Mouse (Mus musculus) ovary, postnatal 10 days (tissue): ENCODE results near the gene Eid1.

Experiments
- DNase-seq: peaks from one replicate; pipeline ENCODE4 v3.0.0; 2022; ENCODE audit warnings: low spot score

The Eid1 gene

DNA sequence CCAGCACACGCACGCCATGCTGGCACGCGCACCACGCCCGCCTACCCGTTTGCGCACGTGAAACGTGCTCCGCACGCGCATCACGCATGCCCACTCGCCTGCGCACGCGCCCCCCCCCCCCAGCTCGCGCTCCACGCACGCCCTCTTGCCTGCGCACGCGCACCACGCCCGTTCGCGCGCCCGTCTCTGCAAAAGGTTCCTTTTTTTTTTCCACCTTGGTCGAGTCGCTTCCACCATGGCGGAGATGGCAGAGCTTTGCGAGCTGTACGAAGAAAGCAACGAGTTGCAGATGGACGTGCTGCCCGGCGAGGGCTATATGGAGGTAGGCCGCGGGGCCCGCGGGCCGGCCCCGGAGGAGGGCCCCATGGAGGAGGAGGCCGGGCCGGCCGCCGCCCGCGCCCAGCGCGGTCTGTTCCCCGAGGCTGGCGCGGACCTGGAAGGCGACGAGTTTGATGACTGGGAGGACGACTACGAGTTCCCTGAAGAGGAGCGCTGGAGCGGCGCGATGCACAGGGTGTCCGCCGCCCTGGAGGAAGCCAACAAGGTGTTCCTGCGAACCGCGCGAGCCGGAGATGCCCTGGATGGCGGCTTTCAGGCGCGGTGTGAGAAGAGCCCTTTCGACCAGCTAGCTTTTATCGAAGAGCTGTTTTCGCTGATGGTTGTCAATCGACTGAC is at the start of gene Eid1:
TSS of gene Eid1 (plus strand) at position 139 of the 675 bp plus-strand sequence.
- DNase-seq: peak; percentile 66

DNA sequence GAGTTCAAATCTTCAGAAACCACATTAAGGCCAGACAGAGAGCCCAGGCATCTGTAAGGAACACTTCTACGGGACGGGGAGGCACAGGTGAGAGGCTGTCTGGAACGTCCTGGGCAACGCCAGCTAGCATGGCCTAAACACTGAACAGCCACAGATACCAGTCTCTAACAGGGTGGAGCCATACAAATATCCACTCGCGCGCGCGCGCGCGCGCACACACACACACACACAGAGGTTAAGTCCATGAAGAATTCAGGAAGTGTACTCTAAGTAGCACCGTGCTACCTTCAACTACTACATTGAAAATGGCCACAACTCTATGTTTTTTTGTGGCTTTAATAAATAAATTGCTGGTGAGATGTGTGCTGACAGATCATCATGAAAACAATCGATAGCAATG is 49.7 kb upstream of the Eid1 start:
- DNase-seq: no peak

DNA sequence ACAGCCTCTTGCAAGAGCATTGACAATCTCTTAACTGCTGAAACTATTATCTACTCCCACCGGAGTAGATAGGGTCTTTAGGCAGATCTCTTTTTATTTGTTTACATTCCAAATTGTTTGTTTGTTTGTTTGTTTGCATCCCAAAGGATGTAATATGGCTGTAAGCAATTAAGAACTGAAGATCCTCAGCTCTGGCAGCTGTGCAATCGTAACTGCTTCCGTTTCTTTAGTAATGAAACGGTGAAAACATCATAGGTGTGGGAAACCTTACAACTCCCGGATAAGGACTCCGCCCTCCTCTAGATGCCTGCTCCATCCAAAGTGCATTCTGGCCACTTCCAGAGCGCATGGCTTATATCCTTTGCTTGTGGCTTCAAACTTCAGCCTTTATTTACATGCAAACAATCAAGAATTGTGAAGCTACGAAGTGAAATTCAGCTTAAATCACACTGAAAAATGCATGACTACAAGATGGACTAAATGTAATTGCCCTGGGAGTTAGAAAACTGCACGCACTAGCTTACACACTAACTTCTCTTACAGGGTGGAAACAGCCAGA is 48.7 kb upstream of the Eid1 start:
- no peak for DNase-seq

DNA sequence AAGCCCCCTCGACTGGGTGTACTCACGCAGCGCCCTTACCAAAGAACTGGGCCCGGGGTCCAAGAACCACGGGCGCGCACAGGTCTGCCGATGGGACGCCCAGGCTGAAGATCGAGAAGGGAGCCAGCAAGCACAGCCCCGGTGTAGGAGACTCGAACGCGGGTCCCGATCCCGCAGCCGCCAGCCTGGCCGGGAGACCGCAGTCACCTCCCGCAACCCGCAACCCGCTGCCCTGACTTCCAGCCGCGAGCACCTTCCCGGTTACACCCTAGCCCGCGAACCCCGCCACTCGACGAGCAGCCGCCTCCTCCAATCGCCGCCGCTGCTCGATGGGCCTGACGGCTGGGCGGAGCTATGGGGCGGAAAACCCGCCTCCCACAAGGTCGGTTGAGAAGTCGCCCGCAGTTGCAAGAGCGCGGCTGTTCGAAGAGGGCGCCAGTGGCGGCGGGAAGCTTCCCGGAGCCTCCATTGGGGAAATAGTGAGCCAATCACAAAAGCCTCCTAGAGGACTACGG is 48.0 kb upstream of the Eid1 start, which contains the start of gene Cep152:
TSS of gene Cep152 (minus strand) at position 277 of the 515 bp plus-strand sequence.
- DNase-seq: peak; percentile 89

DNA sequence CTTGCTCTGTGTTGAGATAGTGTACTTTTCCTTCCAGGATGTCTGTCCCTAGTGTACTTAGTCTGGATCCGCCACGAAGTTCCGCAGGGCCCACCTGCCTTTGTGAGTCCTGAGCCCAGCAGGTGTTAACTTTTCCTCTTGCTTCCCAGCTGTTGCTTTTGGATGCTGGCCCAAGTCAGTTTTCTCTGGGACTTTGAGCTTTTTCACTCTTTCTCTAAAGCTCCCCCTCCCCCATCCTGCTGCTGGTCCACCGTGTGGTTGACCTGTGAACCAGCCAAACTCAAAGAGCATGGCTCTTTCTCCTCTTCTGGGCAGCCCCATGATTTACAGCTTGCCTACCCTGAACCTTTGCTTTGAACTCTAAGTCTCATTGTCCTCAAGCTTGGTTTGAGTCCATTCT is 46.4 kb upstream of the Eid1 start:
- no peak for DNase-seq

DNA sequence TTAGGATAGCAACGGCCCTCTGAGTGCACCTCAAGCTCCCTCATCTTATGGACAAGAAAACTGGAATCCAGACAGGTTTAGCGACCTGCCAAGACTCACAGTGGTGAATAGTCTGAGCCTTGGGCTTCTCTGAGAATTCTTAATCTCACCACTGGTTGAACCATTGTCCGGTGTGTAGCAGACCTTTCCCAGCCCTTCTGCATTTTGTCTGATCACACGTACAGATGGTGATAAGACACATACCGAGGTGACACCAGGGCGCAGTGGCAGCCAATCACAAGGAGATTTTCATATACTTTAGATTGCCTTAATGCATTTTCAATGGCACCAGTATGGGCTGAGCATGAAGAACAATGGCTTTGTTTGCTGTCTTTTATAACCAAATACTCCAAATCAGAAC is 44.4 kb upstream of the Eid1 start:
- DNase-seq: no peak

DNA sequence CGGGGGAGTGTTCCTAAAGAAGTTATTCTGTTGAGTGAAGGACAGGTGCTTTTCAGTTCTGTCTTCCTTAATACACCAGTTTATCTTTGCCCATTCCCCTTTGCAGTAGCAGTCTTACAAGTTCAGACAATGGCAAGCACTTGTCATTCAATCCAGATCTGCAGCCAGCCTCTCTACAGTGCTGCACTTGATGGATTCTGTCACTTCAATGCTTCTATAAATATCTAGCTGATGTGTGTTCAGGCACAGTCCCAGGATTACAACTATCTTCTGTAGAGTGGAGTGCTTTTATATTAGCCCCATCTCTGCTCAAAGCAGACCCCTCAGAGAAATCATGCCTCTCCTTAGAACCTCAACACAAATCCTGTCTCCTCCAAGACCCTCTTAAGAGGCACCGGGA is 42.9 kb upstream of the Eid1 start:
- no peak for DNase-seq

DNA sequence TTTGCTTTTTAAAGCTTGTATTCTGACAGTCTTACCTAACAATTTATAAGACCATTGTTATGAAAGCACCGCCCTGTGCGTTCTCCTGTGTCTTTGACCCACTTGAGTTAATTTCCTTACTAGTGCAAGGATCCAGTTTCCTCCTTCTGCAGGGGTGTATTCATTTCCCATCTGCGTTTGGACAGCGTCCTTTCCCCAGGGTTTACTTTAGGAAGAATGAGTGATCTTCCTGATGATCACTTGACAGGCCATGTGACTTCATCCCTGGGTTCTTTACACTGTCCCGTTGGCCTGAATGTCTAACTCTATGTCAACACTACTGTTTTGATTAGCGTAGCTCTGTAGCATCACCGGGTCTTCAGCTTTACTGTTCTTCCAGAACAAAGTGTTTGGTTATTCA is 35.6 kb upstream of the Eid1 start:
- no peak for DNase-seq

DNA sequence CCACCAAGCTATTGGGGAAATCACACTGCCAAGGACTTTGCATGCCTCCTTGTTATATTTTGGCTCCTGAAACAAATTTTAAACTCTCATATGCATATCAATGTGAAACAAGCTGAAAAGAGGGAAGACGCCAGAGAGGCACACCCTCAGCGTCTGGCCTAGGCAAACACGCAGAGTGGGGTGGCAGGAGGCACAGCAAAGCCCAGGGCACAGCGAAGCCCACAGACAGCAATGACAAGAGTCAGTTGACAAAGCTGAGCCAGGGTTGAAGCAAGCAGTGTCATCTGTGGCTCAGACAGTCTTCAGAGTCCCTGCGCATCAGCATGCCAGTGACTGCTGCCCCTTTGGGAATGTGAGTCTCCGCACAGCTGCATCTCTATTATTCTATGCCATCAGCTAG is 28.0 kb upstream of the Eid1 start:
- no peak for DNase-seq

DNA sequence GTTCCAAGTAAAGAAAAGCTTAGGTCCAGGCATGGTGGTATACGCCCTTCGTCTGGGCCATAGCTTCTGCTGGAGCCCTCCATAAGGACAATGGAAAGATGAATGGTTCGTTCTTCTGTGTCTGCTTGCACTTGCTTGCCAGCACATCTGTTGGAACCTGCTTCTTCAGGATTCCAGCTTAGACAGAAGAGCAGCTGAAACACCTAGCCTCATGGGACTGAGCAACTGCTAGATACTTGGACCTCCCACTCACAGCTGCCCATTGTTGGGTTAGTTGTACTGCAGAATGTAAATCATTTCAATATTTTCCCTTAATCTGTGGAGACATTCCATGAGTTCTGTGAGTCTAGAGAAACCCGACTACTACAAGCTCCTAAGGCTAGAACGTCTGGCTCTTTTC is 22.9 kb upstream of the Eid1 start:
- DNase-seq: no peak

DNA sequence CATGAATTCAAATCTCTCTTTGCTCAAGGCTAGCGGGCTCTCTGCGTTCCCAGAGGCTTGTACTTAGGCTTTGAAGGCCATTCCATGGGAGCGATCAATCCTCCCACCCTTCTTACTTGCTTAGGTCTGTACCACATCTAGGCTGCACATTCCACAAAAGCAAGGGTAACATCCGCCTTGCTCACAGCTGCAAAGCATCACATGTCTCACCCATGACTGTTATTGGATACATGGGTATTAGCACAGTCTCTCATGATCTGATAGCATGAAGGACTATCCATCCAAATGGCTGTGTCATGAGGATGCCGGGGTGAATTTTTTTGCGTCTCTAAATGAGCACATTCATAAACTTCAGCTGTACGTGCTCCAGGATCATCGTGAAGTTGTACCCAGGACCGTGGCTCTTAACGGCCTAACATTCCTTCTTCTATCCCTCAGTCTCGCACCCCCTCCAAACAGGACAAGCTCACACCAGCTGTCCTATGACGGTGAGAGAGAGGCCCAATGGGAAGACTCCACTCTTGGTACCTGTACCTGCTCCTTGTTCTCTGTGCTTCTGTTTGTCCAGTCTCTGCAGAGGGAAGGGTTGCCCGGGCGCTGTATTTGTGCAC is 22.0 kb upstream of the Eid1 start:
- no peak for DNase-seq

DNA sequence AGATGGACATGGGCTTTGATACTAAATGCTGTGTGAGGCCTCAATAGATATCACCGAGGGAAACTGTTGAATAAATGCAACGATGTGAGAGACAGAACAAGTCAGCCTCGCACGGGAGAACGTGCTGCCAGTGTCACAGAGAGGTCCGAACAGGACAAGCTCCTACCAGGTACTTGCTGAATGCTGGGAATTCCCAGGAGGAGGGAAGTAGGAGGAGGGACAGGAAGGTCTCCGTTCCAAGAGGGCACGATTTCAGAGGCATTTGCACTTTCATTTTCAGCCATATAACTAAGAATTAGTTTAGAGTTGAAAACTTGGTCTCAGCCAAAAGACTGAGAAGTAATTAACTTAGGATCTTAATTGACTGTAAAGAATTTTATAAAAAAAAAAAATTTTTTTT is 21.3 kb upstream of the Eid1 start:
- no peak for DNase-seq

DNA sequence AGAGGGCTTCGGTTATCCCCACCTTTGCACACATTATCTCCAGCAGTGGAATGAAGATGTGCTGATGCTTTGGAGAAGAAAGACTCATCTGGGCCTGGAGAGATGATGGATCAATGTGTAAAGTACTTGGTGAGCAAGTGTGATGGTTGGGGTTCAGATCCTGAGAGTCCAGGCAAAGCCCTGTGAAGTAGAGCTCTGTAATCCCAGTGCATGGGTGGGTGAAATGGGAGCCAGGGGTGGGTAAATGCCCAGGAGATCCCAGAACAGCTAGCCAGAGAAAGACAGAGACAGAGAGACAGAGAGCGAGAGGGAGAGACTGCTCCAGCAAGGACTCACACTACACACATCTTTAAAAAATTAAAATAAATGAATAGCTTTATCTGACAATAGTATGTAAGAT is 19.6 kb upstream of the Eid1 start:
- no peak for DNase-seq

DNA sequence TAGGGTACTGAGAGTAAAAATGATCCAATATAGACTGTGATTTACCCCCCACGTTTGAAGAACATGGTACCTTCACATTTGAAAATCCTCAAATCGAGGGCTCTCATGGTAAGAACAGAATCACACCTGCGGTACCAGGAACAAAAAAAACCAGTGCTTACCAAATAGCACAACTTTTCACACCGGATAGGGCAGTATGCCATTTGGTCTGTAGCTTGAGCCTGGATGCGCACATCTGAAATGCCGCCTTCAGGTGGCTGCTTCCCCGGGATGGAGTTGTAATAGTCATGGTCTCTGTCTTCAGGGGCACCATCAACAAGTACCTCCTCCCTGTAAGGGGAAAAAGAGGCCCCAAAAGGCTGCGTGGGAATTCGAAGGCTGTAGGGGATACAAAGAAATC is 17.5 kb upstream of the Eid1 start:
- DNase-seq: no peak

DNA sequence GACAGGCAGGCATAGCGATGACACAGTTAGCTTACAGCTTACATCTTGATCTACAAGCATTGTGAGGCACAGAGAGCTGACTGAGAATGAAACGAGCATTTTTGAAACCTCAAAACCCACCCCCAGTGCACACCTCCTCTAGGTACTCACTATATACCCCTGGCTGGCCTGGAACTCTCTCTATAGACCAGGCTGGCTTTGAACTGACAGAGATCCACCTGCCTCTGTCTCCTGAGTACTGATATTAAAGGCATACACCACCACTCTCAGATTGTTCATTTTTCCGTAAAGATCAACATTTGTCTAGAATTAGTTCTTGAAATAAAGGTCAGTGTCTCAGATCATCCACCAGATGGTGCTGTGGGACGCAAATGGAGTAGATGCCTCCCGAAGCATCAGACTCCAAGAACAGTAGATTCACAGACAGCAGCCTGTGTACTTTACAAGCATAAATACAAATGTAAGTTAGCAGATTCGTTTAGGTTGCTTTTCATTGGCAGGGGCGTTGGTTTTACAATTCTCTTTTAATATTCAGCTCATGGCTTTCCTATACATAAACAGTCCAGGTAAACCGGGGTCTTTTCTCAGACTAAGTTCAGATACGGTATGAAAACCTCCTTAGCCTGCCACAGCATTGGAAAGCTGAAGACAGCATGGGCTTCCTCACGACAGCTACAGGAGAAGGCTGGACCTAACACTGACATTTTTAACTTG is 12.9 kb upstream of the Eid1 start:
- no peak for DNase-seq

DNA sequence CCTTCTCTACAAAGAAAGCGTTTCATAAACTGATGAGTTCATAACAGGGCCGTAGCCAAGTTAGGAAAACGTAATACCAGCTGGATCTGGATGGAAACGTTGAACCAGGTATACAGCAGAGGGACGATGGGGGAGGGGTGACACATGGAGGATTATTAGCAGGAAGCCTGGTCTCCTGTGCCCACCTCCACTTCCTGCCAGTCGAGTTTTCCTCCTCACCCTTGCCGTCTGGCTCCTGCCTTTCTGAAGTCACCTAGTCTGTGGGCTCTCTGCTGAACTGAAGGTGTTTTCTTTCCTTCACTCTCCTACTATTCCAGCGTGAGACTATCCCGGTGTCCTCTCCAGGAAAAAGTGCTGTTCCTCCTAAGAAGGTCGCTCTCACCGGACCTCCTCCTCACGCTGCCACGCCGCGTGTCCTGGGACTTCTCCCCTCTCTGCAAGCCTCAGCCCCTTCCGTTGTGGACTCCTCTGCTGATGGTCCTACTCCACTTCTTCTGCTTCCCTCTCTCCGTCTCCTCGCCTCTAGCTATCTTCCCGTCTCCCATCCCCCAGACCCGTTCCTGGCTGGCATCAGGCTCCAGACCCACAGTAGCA is 12.3 kb upstream of the Eid1 start:
- no peak for DNase-seq

DNA sequence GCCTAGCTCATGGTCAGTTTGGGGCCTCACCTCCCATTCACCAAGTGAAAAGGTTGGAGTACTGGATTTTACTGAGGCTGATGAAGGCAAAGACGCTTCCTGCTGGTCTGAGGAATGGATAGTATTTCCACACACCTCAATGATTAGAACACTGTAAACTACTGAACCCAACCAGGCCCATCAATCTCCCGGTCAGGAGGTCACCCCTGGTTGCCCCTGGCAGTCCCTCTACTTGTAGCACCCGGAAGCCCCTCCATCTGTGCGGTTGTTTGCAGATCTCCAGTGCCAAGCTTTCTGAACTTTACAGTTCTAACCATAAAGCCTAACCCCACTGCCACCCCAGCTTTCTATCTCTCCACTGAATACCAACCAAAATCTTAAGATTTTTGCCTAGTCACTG is 11.7 kb upstream of the Eid1 start:
- DNase-seq: no peak

DNA sequence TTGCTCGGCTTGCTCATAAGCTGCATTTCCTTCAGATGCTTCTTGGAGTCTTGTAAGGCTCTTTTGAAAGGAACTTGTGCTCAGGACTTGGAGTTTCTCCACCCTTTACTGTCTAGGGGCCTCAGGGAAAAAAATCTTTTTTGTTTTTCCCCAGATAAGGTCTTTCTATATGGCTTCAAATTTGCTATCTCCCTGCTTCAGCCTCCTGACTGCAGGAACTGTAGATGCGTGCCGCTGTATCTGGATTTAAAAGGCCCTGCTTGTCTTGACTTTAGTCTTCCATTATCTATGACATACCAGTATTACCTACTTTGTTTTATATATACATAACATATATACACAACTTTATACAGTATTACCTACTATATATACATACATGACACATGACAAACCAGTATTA is 10.4 kb upstream of the Eid1 start:
- no peak for DNase-seq

DNA sequence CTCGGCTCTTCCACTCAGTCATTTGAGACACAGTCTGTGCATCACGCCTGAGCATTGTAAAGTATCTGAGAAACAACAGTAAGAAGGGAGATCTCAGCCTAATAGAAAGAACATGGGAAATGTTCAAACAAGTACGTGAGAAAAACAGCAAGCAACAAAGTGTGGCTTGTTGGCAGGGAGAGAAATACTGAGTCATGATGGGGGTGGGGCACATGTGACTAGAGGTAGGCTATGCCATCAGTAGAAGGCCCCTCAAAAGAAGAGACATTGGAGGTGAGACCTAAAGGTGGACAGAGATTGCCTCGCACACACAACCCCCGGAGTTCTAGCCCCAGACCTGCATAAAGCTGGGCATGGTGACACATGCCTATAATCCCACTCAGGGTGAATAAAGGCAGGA is 7.7 kb upstream of the Eid1 start:
- no peak for DNase-seq

DNA sequence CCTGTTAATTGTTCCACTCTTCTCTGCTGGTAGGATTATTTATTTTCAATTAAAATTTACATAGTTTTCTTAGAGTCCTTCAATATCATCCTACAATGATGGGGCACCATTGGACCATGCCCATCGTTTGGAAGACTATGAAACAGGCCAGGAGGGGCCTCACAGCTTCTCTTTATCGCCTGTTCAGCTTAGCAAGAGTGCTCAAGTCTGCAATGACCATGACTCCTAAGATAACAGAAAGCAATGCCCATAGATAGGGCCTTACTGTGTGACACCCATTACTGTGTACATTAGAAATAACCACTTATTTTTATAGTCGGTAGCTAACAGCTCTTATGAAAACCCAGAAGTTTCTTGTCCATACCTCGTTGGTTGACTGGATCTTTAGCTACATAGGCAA is 7.0 kb upstream of the Eid1 start:
- no peak for DNase-seq

DNA sequence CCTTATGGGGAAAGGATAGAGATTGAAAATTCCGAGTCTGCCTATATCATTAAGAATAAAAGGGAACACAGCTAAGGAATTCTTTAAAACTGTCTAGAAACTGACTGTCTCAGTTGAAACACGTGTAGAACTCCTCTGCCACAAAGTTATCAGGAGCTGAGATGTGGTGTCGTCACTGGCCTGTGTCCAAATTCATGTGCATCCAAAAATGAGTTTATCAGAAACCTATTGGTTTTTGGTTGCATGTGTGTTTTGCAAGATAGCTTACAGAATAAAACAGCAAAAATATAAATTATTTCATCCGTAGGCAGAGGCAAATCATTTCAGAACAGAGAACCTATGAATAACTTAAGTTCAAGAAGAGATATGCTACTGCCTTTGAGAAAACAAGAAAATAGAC is 6.2 kb upstream of the Eid1 start:
- no peak for DNase-seq

DNA sequence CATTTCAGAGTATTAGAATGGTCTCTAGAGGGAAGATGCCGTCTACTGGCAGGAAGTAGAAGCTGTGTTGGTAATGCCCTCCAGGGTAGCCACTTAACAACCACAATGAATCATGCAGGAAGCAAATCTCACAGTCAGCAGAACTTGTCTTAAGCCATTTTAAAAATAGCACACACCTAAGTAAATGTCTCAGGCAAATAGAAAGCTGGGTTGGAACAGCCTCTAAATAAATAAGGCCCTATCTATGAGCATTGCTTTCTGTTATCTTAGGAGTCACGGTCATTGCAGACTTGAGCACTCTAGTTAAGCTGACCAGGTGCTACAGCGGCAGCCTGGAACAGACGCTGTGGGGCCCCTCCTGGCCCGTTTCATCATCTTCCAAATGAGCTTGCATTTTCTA is 5.7 kb upstream of the Eid1 start:
- no peak for DNase-seq

DNA sequence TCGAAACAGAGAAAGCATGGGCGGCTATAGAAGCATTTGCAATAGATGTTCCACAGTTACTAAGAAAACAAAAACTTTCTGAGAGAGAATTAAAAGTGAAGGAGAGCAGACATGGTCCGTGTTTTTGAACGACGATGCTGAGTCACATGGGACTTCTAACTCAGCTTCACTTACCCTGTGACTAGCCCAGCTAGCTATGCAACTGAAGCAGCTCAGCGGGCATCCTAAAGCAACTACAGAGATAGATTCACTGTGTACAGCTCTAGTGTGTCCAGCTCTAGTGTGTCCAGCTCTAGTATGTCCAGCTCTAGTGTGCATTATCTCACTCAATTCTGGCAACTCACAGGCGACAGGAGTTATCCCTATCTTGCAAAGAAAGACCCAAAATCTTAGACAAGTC is 5.2 kb upstream of the Eid1 start:
- DNase-seq: no peak
